Mouse (Mus musculus) inflammation-experienced regulatory T-cells (primary cell): ENCODE results near the gene Gm20824. TPM values are rescaled to one million over a fixed set of nuclear protein-coding genes. Genes with fewer than 3 reads are reported as not detected.

Source experiments
- polyA plus RNA-seq, 2 experiments: library from polyadenylated mRNA; unstranded; fragments of 100-300 nt; shearing (Covaris generic); gene quantifications; one replicate each; pipeline ENCODE4 v1.2.1; 2017

Gene Gm20824
- under 1 TPM in 1 of 2 experiments, not detected in 1; 0.17 TPM for polyA plus RNA-seq

DNA sequence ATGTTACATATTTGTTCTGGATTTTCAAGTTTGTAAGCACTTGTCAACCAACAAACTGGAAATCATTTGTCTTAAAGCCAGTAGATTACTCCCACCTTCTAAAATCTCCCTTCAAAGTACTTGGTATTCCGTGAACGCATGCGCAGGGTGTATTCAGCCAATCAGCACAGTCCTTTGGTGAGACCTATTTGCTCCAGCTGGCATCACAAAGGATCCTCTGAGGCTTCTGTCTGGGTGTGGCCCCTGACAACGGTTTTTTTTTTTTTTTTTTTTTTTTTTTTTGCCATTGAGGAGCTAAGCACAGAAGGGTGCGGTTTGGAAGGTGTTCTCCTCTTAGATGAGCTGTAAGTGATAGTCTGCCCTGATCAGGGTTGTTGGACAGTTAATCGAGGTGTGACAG is at the start of gene Gm20824:
Gene Gm20824 (plus strand): TSS at position 301 of the 400 bp plus-strand sequence.

Other genes starting within 250 kb of the Gm20824 start
- gene Gm20825, start 186.4 kb upstream of the Gm20824 start, polyA plus RNA-seq, result not detected